Mouse (Mus musculus): ENCODE measurements around the gene Gm21988. TPM values are rescaled to one million over a fixed set of nuclear protein-coding genes. Genes with fewer than 3 reads are reported as not detected.

The Gm21988 gene
- polyA plus RNA-seq, 1 experiment from 2014 or later, result 14.6 TPM

DNA sequence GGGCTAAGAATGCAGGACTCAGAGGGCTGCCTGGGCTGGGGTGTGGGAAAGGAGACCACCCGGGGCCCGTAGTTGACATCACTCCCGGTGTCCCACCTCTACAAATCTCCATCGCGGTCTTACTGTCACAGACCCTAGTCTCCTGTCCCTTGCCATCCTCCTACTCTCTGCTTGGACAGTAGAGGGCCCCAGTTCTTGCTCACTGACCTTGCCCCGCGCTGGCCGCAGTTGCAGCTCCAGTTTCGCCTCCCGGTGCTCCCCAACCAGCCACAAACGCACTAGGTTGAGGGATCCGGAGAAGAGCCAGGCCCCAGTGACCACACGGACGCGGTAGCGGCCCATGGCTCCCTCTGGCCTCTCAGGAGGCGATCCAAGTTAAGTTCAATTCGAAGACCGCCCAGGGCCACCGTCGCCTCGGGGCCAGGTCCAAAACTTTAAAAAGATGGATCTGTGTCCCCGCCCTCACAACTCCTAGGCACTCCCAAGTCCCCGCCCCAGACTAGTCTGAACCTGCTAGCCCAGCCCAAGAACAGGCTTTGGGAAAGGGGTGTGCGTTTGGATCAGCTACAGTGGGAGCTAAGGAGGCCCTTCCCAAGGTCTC, 15.4 kb upstream of the Gm21988 start, which contains the start of gene Alox12:
Alox12 (minus strand) TSS at position 423 of the 601 bp plus-strand sequence.
- Histone ChIP-seq H3K4me2 (replicated peaks) (peak within 1 kb of the TSS; percentile 46), H3K27me3 (peaks cover 60% of the 10 kb centered on the region), H3K36me3 (no peaks in the 10 kb centered on the region), H3K4me1 (peaks cover 10% of the 10 kb centered on the region), H3K9ac (no peak within 1 kb of the TSS), H3K9me3 (replicated peaks) (no peaks in the 10 kb centered on the region), H3K27ac (no peak within 1 kb of the TSS), H3K4me3 (peak within 1 kb of the TSS; percentile 20)
- no peak for ATAC-seq (ENCODE audit: low FRiP score)
- 1% methylated on average over 25 of the region's 25 CpGs for WGBS

DNA sequence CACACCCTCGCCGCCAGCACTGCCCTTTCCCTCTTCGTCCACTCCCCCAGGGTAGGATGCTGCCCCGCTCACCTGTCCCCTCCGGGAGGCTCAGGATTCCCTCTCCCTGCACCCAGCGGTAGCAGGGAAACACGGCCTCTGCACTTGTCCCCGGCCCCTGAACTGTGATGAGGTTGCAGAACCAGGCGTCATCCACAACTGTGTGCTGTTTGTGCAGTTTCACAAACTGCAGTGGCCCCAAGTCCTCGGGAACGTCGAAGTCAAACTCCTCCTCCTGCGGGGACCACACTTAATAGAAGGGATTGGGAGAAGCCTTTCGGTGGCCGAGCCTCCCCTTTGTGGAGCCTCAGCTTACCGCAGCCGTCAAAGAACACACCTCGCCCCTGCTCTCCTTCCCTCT, 14.7 kb upstream of the Gm21988 start:
- Histone ChIP-seq H3K9ac (no peak overlapping the region), H3K9me3 (replicated peaks) (no peaks in the 10 kb centered on the region), H3K27ac (no peak overlapping the region), H3K4me3 (peak overlapping the region; percentile 20), H3K4me1 (peaks cover 10% of the 10 kb centered on the region), H3K27me3 (peaks cover 67% of the 10 kb centered on the region), H3K4me2 (replicated peaks) (peak overlapping the region; percentile 46), H3K36me3 (no peaks in the 10 kb centered on the region)
- ATAC-seq (ENCODE audit: low FRiP score), result no peak
- 4% methylated on average over 18 of the region's 18 CpGs for WGBS

DNA sequence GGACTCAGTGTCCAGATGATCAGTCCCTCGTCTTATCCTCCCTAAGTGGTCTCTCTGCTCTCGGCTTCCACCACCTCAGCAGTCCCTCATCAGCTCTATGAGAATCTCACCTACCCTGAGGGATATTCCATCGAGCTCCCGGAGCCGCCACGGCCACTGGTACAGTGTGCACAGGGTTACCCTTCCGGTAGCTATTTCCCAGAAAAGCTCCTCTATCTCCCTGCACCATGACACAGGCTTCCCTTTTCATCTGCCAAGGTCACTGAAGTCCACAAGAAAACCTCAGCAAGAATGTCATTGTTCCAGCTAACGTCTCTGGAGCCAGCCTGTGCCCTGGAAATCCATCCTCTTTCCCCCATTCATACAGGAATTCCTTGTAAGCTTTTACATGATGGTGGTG, 12.2 kb upstream of the Gm21988 start:
- Histone ChIP-seq H3K27me3 (peaks cover 69% of the 10 kb centered on the region), H3K36me3 (no peaks in the 10 kb centered on the region), H3K9ac (no peak overlapping the region), H3K4me1 (peaks cover 10% of the 10 kb centered on the region), H3K27ac (no peak overlapping the region), H3K4me3 (no peak overlapping the region), H3K4me2 (replicated peaks) (no peak overlapping the region), H3K9me3 (replicated peaks) (no peaks in the 10 kb centered on the region)
- 82% methylated on average over 8 of the region's 8 CpGs for WGBS
- no peak for ATAC-seq (ENCODE audit: low FRiP score)

DNA sequence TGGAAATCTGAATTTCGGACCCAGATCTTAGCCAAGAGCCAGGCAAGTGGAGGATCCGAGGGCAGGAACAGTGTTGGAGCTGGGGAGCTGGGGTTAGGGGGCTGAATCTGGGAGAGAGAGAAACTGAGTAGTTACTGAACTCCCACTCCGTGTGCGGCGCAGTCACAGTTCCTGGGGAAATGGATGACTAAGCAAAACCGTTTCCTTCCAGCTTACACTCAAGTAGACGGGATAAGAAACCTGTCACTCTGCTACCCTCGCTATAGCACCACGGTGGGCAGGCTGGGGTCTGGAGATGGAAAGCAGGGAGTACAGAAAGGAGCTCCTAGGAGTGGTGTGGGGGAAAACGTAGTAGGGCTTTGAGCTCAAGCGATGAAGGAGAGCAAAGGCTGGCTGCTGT, 10.5 kb upstream of the Gm21988 start:
- H3K27me3 ChIP-seq, result peaks cover 67% of the 10 kb centered on the region
- peaks cover 10% of the 10 kb centered on the region for H3K4me1 ChIP-seq
- H3K36me3 ChIP-seq, result no peaks in the 10 kb centered on the region
- no peaks in the 10 kb centered on the region for H3K9me3 ChIP-seq (replicated peaks)
- WGBS, result 67% methylated on average over 11 of the region's 11 CpGs
- no peak overlapping the region for H3K4me3 ChIP-seq
- no peak overlapping the region for H3K9ac ChIP-seq
- ATAC-seq (ENCODE audit: low FRiP score), result no peak
- H3K4me2 ChIP-seq (replicated peaks), result no peak overlapping the region
- no peak overlapping the region for H3K27ac ChIP-seq

DNA sequence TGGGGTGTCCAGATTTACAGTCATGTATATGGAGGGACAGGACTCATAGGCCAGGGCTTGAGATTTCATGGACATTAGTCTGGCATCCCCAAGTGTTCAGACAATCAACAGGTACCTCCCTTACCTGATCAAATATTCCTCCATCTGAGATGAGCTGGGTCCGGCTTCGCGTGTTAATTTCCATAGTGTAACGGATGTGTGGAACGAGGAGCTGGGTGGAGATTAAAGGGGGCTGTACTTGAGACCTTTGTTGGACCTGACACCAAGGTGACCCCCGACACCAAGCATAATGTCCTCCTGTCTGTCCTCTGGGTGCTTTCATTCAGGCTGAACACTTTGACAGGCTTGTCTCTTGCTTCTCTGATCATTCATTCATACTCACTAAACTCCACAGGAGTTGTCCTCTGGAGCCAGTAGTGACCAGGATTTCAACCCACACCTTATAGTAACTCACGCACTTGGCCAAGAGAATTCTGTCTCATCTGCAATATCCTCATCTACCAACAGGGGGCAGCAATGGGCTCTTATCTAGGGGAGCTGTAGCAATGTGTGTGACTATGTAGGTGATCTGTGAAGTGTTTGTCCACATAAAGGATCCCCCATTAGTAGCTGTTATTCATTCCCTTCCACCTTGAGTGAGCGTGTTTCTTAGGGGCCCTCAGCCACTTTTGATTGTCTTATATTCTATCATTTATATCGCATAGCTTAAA, 7.7 kb upstream of the Gm21988 start:
- no peak overlapping the region for H3K4me3 ChIP-seq
- H3K27me3 ChIP-seq, result peaks cover 39% of the 10 kb centered on the region
- H3K27ac ChIP-seq, result no peak overlapping the region
- H3K36me3 ChIP-seq, result no peaks in the 10 kb centered on the region
- no peaks in the 10 kb centered on the region for H3K4me1 ChIP-seq
- ATAC-seq (ENCODE audit: low FRiP score), result no peak
- WGBS, result 51% methylated on average over 9 of the region's 9 CpGs
- H3K9ac ChIP-seq, result no peak overlapping the region
- no peaks in the 10 kb centered on the region for H3K9me3 ChIP-seq (replicated peaks)
- no peak overlapping the region for H3K4me2 ChIP-seq (replicated peaks)

DNA sequence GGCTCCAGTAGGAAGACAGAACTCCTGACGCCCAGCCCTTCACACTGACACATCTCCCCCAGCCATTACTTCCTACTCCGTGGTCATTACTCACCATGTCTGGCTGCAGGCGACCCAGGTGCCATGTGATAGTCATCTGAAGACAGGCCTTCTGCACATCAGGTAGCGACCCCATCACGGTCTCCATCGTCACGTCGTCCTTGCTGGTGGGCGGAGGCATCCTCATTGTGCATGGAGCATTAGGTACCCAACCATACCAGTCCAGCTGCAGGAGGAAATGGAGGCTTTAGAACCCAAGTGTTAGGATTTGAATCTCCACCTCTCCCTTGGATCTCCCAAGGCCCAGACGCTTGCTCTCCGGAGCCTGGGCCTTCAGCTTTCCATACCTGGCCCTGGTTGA, 3.0 kb upstream of the Gm21988 start:
- Histone ChIP-seq H3K27me3 (peaks cover 12% of the 10 kb centered on the region; the same call in 1 of the 2 replicates), H3K4me3 (no peak overlapping the region)
- WGBS, result 74% methylated on average over 11 of the region's 11 CpGs

DNA sequence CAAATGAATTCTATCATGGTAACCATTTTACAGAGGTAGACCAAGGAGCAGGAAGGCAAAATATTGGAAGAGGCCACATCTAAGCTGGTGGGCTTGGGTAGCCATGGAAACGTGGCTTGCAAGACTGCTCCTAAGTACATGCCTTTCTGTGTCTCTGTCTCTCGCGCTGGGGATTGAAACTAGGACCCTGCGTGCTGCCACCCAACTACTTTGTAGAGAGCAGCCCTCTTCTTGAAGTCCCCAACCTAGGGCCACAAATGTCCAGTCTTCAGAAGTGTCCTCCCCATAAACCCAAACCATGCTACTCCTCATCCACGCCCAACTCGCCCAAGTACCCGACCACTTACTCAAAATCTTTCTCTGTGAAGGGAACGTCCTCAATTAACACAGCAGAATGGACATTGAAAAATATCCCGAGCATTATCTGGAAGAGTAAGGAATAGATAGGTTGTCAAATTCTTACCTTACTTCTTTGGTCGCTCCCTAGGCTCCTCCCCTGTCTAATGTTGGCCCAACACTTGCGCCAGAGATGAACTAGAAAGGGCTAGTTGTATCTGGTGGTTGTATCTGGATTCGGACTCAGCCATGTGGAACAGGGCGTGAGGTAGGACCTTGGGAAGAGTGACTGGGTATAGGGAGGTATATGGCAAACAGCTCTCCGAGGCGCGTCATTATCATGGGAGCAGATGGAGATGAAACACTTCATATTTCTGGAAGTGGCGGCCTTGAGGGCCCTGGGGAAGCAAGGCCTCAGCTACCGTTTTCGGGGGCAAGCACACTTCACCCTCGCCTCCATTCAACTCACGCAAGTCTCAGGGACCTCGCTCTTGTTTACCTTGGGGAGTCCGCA, 814 bp downstream of the Gm21988 start:
- Histone ChIP-seq H3K4me2 (replicated peaks) (peak overlapping the region; percentile 98), H3K36me3 (peaks cover 21% of the 10 kb centered on the region), H3K9ac (peak overlapping the region; percentile 92), H3K4me3 (peak overlapping the region; percentile 91), H3K27ac (peak overlapping the region; percentile 92), H3K9me3 (replicated peaks) (no peaks in the 10 kb centered on the region), H3K27me3 (no peaks in the 10 kb centered on the region), H3K4me1 (peaks cover 26% of the 10 kb centered on the region)
- ATAC-seq (ENCODE audit: low FRiP score), result no peak
- 12% methylated on average over 23 of the region's 23 CpGs for WGBS

More for the DNA sequence above, 3.0 kb upstream of the Gm21988 start:
- no peak overlapping the region for H3K4me2 ChIP-seq (replicated peaks)
- H3K9ac ChIP-seq, result no peak overlapping the region
- no peaks in the 10 kb centered on the region for H3K9me3 ChIP-seq (replicated peaks)
- no peaks in the 10 kb centered on the region for H3K36me3 ChIP-seq
- peaks cover 16% of the 10 kb centered on the region for H3K4me1 ChIP-seq
- ATAC-seq (ENCODE audit: low FRiP score), result no peak
- H3K27ac ChIP-seq, result no peak overlapping the region

DNA sequence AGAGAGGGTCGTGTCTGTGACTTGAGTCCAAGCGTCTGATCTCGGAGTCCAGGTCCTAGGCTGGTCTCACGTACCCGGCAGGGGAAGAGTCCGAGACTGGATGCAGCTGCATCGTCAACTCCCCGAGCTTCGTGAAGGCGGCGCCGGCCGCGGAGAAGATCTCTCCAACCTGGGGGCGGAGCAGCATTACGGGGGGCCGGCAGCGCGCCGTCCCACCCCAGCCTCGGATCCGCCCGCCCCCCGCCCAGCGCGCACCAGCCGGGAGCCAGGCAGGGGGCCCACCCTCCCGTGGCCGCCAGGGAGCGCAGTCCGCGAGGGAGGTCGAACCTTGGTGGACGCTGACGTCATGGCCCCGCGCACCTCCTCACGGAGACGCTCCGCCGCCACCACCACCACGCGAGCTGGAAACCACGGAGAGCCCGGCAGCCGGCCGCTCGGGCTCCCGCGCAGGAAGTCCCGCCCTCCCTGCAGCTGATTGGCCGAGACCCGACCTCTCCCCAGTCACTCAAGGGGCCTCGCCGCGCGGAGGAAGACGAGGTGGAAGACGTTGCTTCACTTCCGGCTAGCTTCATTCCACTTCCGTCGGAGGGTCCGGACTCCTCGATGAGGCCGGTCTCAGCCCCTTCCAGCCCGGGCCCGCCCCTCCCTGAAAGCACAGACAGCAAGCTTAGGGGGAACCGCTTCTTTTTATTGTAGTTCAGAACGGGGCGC, 2.0 kb downstream of the Gm21988 start, which contains the start of gene 0610010K14Rik:
0610010K14Rik (minus strand) TSS at position 458 of the 711 bp plus-strand sequence.
- peak; percentile 93 for ATAC-seq (ENCODE audit: low FRiP score)
- H3K27me3 ChIP-seq, result no peaks in the 10 kb centered on the region
- under 1% methylated on average over 62 of the region's 70 CpGs for WGBS

DNA sequence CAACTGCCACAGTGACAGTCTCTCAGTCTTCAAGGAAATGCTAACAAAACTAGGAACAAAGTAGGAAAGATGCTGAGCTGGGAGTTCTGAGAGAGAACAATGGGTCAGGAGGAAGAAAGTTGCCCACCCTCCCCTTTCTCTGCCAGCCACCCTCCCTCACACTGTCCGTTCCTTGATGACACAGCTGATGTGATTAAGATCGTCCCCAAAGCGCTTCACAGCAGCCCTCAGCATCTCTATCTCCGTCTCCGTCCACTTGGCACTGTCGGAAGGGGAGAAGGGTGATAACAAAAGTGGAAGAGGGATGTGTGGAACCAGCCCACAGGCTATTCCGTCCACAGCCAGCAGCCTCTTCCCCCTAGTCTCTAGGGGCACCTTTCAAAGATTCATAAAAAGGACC, 2.9 kb downstream of the Gm21988 start:
- H3K27ac ChIP-seq, result peak overlapping the region; percentile 92
- H3K9me3 ChIP-seq (replicated peaks), result no peaks in the 10 kb centered on the region
- no peaks in the 10 kb centered on the region for H3K27me3 ChIP-seq
- H3K4me3 ChIP-seq, result peak overlapping the region; percentile 91
- H3K4me1 ChIP-seq, result peaks cover 37% of the 10 kb centered on the region
- H3K9ac ChIP-seq, result peak overlapping the region; percentile 92
- ATAC-seq (ENCODE audit: low FRiP score), result no peak
- WGBS, result 27% methylated on average over 7 of the region's 7 CpGs
- H3K36me3 ChIP-seq, result peaks cover 21% of the 10 kb centered on the region
- H3K4me2 ChIP-seq (replicated peaks), result peak overlapping the region; percentile 98

More for the DNA sequence above, 2.0 kb downstream of the Gm21988 start, which contains the start of gene 0610010K14Rik:
- H3K4me3 ChIP-seq, result peak within 1 kb of the TSS; percentile 91
- peaks cover 32% of the 10 kb centered on the region for H3K4me1 ChIP-seq
- H3K9me3 ChIP-seq (replicated peaks), result no peaks in the 10 kb centered on the region
- peaks cover 21% of the 10 kb centered on the region for H3K36me3 ChIP-seq
- H3K4me2 ChIP-seq (replicated peaks), result peak within 1 kb of the TSS; percentile 98
- peak within 1 kb of the TSS; percentile 92 for H3K27ac ChIP-seq
- H3K9ac ChIP-seq, result peak within 1 kb of the TSS; percentile 92

DNA sequence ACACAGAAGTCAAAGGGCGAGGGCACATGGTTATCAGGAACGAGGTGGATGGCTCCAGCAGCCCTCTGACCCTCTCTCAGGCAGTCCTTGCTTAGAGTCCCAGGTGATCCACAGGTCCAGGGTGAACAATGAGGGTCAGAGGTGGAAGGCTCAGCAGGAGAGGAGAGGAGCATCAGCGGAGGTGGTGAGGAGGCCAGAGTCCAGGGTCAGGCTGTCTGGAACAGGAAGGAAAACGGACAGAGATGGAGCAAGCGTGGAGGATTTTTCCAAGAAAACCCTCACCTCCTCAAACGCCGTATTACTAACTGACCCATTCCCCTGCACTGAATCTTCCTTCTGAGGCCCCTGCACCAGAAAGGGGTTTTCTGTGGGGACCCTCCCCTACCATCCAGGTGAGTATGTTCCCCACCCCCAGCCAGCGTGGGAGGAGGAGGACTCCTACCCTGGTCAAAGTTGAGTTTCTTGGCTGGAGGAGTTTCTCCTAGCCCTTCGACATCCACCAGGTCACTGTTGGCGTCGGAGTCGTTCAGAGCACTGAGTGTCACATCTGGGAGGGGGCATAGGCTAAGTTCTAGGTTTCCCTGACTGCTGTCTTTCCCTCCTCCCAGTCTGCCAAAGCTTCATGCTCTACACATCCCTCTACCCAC, 4.3 kb downstream of the Gm21988 start:
- peaks cover 32% of the 10 kb centered on the region for H3K4me1 ChIP-seq

DNA sequence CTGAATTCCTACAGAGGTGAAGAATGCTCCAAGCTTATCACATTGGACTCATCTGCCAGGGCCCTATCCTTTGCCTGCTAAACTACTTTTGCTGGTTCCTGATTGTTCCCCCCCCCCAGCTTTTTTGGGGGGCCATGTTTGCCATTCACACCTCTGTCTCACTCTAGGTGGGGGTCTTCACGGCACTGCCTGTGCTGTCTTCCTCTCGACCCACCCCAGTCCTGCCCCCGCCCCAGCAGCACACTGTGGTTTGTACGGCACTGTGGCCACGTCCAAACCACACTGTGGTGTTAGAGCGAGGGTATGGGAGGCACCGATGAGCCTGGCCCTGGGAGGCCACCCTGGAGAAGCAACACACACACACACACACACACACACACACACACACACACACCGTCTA, 5.1 kb downstream of the Gm21988 start:
- Histone ChIP-seq H3K9ac (no peak overlapping the region), H3K27ac (no peak overlapping the region), H3K4me1 (peaks cover 40% of the 10 kb centered on the region), H3K27me3 (peaks cover 15% of the 10 kb centered on the region), H3K4me3 (no peak overlapping the region), H3K4me2 (replicated peaks) (no peak overlapping the region), H3K9me3 (replicated peaks) (no peaks in the 10 kb centered on the region), H3K36me3 (peaks cover 21% of the 10 kb centered on the region)
- WGBS, result 92% methylated on average over 8 of the region's 8 CpGs
- no peak for ATAC-seq (ENCODE audit: low FRiP score)

More for the DNA sequence above, 4.3 kb downstream of the Gm21988 start:
- 93% methylated on average over 12 of the region's 12 CpGs for WGBS
- Histone ChIP-seq H3K27me3 (peaks cover 7% of the 10 kb centered on the region), H3K4me3 (no peak overlapping the region), H3K27ac (no peak overlapping the region), H3K4me2 (replicated peaks) (no peak overlapping the region), H3K9ac (no peak overlapping the region), H3K9me3 (replicated peaks) (no peaks in the 10 kb centered on the region), H3K36me3 (peaks cover 21% of the 10 kb centered on the region)
- ATAC-seq (ENCODE audit: low FRiP score), result no peak
